Mouse (Mus musculus): ENCODE data around the gene Fos.
"Not testable (repeated sequence)": the region's sequence is repeated elsewhere in the genome, so short reads cannot be mapped to it uniquely, and the experiment has no call there.

Fos gene

GRCm38 (mm10) chr12:85522631-85523388 lies 49.1 kb downstream of the Fos start:
- DNase-seq (ENCODE audit: low read depth, low spot score), result no peak

- DNase-seq (ENCODE audit: low read depth, low spot score), result no peak
These were observed 49.9 kb downstream of the Fos start for GRCm38 (mm10) chr12:85523421-85524192.

- no peak for DNase-seq (ENCODE audit: low read depth, low spot score)
These were observed 50.6 kb downstream of the Fos start for GRCm38 (mm10) chr12:85524193-85524858.

- DNase-seq (ENCODE audit: low read depth, low spot score), result not testable (repeated sequence)
These were observed 51.3 kb downstream of the Fos start for GRCm38 (mm10) chr12:85524859-85525495.
